In the genomic region with DNA sequence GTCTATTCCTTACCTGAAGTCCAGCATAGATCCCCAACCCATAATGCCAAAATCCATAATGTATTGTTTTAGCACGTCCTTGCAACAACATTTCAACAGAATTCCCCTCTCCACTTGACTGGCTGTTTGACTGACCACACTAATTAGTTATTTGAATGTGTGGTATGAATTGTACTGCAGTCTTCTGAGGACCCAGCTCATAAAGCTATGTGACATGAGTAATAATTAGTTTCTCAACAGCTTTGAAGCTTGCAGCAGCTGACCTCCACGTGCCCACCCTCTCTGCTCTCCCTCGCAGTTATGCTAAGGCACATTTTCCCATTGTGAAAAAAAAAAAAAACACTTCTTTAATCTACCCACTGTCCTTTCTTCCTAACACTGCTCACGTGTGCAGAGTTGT, we compare ENCODE assay signal across 10 mouse cellular contexts.
"Had no signal": no experiment of that assay in that cellular context is flagged by ENCODE, and none has a peak within 500 bp of the region (broad histone marks: within the 10 kb centered on the region; RNA-seq: fewer than 3 reads in every experiment).

No protein-coding gene starts in this region.

- H3K27me3 ChIP-seq: limb, embryonic 13.5 days; neural tube, embryonic 13.5 days had no signal

- DNase-seq: kidney, postnatal 10 days; kidney, postnatal 4 days; left cerebral cortex, postnatal 4 days; lung, adult 18-20 months; right cerebral cortex, adult 18-20 months; right cerebral cortex, postnatal 25 days; thymus, postnatal 36 days had no signal

- H3K9me3 ChIP-seq: limb, embryonic 13.5 days; neural tube, embryonic 13.5 days had no signal

- H3K27ac ChIP-seq: limb, embryonic 13.5 days; liver, embryonic 14.5 days; neural tube, embryonic 13.5 days had no signal

- H3K4me3 ChIP-seq: limb, embryonic 13.5 days; neural tube, embryonic 13.5 days had no signal

- H3K4me2 ChIP-seq: limb, embryonic 13.5 days; neural tube, embryonic 13.5 days had no signal

- H3K4me1 ChIP-seq: limb, embryonic 13.5 days; neural tube, embryonic 13.5 days had no signal

- H3K36me3 ChIP-seq: limb, embryonic 13.5 days; neural tube, embryonic 13.5 days had no signal

- H3K9ac ChIP-seq: limb, embryonic 13.5 days; liver, embryonic 14.5 days; neural tube, embryonic 13.5 days had no signal
